Mouse (Mus musculus) lung, adult 2 months (tissue): Measurements from ENCODE around the gene Mthfd1. TPM values are rescaled to one million over a fixed set of nuclear protein-coding genes. Genes with fewer than 3 reads are reported as not detected.

Experiments
- DNase-seq: peaks from one replicate; pipeline ENCODE4 v3.0.0; 2022
- H3K4me1 ChIP-seq: fragments of 200-500 bp; 2 replicates; pipeline ENCODE4 v1.6.1; 2011; ENCODE audit warnings: low read length; ENCODE audit not compliant: control insufficient read depth, insufficient read depth
- H3K4me3 ChIP-seq: fragments of 200-500 bp; replicated peaks from 2 replicates; pipeline ENCODE3; 2011; ENCODE audit warnings: low read depth, mild to moderate bottlenecking, control low read depth, low read length; ENCODE audit errors: extremely low read depth
- CTCF ChIP-seq: fragments of 200-500 bp; IDR thresholded peaks from 2 replicates; pipeline ENCODE4 v1.5.1; 2011; ENCODE audit warnings: mild to moderate bottlenecking, low read length, control low read depth; ENCODE audit not compliant: insufficient read depth
- POLR2A ChIP-seq: fragments of 200-500 bp; IDR thresholded peaks from 2 replicates; pipeline ENCODE4 v1.6.1; 2011; ENCODE audit warnings: low read depth, mild to moderate bottlenecking, control low read depth, low read length, borderline replicate concordance; ENCODE audit errors: extremely low read depth
- WGBS: fragments of 180-500 bp; shearing (Covaris S2); methylation state at CpG from one replicate; pipeline ENCODE4 v1.1.7; 2018; 5-methylcytosine and 5-hydroxymethylcytosine counted together
- polyA plus RNA-seq: library from polyadenylated mRNA; depleted of rRNA; stranded (reverse); fragments of >200 nt; gene quantifications from 2 replicates; pipeline ENCODE4 v1.2.3, GENCODE M21; 2012; rRNA removed

The Mthfd1 gene
- polyA plus RNA-seq, 1 experiment: 96.2 TPM

DNA sequence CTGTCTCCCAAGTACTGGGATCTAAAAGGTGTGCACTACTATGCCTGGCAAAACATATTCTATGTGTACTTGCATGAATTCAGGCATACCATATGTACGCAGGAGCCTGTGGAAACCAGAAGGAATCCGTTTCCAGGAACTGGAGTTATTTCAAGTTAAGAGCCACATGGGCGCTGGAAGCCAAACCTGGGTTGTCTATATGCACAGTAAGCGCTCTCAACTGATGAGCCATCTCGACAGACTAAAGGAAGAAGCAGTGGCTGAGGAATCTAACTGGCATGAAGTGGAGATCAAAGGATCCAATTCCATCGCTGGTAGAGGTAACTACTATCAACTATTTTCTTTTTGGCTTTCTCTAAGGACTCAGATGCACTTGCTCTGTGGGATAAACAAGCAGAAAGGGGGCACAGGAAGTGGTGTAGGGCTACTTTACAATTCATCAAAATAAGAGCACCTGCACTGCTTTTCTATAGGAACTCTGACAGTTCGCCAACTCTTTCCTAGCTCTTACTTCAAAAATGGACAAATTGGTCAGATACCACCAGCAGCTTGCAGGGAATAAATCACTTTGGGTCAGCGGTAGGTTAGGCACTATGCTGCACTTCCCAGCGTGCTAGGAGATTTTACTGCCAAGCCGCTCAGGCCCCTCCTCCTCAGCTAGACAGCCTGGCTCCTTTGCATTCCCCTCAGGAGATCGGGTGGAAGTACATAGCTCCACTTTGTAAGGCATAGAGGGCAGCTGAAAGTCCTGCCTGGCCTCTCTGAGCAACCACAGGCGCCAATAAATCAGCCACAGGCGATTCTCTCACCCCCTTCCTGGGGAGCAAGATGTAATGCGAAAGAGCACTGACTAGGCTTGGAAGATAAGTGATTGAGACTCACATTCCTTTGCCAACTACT, 112.2 kb downstream of the Mthfd1 start:
- no peak for DNase-seq
- TF ChIP-seq POLR2A: no peak
- no peak for TF ChIP-seq CTCF
- WGBS: 35% methylated on average over 14 of the region's 14 CpGs
- Histone ChIP-seq H3K4me1 (peaks cover 6% of the 10 kb centered on the region; the same call in 1 of the 2 replicates), H3K4me3 (no peak overlapping the region)

DNA sequence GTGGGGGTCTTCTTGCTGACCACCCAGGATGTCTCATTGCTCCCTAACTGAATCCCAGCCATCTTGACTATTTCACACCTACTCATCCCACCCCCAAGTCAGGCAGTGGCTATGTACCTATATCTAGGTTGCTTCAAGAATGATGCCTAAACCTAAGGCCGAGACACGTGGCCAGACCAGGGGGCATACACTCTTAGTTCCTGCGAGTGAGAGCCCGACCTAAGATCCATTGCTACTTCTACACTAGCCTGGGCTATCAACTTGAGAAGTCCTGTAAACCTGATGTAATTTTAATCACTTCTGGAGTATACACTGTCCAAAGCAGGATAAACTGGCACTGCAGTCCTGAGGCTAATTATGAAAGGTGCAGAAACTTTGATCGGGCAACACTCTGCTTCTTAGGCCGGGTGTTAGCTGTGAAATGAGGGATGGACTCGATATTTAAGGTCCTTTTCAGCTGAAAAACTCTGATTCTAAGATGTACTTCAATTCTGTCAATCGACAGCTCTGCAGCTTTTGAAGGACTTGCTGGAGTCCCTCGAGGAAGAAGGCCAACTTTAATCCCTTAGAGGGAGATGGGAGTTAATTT, 113.2 kb downstream of the Mthfd1 start:
- no peak for DNase-seq
- peak overlapping the region; percentile 89 for H3K4me3 ChIP-seq
- H3K4me1 ChIP-seq: peaks cover 13% of the 10 kb centered on the region; the same call in 1 of the 2 replicates
- WGBS: 23% methylated on average over 9 of the region's 9 CpGs
- TF ChIP-seq POLR2A (no peak), CTCF (no peak)

DNA sequence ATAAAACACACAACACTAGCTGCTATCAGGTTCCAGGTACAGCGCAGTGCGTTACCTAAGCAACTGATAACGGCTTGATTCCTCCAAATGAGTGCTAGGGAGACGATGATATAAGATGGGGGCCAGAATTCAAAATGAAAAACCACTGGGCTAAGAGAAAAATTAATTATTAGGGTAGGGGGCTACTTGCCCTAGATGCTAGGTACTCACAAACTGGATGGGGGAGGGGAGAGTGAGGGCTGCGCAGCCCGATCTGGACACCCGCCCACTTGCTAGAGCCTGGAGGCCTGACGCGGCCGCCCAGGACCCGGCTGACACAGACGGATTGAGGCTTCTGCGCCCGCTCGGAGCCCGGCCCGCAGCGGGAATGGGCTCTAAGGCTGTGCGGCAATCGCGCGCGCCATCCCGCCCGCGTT, 113.7 kb downstream of the Mthfd1 start:
- no peak for DNase-seq
- peak overlapping the region; percentile 89 for H3K4me3 ChIP-seq
- TF ChIP-seq POLR2A (no peak), CTCF (no peak)
- WGBS: 4% methylated on average over 26 of the region's 26 CpGs
- H3K4me1 ChIP-seq: peaks cover 13% of the 10 kb centered on the region; the same call in 1 of the 2 replicates

Other genes with a start within 250 kb of the Mthfd1 start
- gene Esr2, start 78.0 kb upstream of the Mthfd1 start, polyA plus RNA-seq: 2.6 and 2.7 TPM in 2 replicates
- not detected in 2 replicates for gene Tex21, start 8.6 kb upstream of the Mthfd1 start, polyA plus RNA-seq
- 31.6 and 72.3 TPM in 2 replicates for gene Akap5, start 69.6 kb downstream of the Mthfd1 start, polyA plus RNA-seq
- gene Zbtb25, start 114.3 kb downstream of the Mthfd1 start, polyA plus RNA-seq: 6.4 and 6.8 TPM in 2 replicates
- 1.9 and 2.2 TPM in 2 replicates for gene Zbtb1, start 115.0 kb downstream of the Mthfd1 start, polyA plus RNA-seq
- 16.4 and 24.0 TPM in 2 replicates for gene Hspa2, start 148.9 kb downstream of the Mthfd1 start, polyA plus RNA-seq
- gene Ppp1r36, start 162.2 kb downstream of the Mthfd1 start, polyA plus RNA-seq: 1.1 and 1.8 TPM in 2 replicates